Mouse (Mus musculus) E14TG2a.4 (cell line): Measurements from ENCODE around the gene Sema3e.

Experiments used
- CTCF ChIP-seq: conservative IDR thresholded peaks from 2 replicates; pipeline ENCODE4 v1.5.1; 2014; ENCODE audit warnings: low read length
- POU5F1 ChIP-seq: IDR thresholded peaks from 2 replicates; pipeline ENCODE4 v1.6.1; 2014; ENCODE audit warnings: low read length, borderline replicate concordance

DNA sequence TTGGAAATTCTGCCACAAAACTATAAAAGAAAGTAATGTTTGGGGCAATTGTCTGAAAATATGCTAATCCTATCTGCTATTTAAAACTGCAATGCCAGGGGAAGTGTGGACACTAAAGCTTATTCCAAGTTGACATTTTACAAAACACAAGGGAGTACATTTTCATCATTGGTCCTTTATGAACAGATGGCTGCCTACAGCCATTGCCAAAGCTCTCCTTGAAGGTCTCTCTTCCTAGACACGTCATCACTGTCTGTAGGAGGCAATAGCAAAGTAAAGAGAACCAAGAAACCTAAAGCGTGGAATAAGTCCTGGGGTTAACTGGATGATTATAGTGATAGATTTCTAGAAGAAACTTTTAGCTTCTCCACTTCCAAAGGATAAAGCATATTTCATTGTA is 242.3 kb downstream of the Sema3e start:
- TF ChIP-seq CTCF (no peak), POU5F1 (no peak)
